Mouse (Mus musculus) intestine, postnatal 0 days (tissue): ENCODE data around the gene Pramel7. TPM values are rescaled to one million over a fixed set of nuclear protein-coding genes. Genes with fewer than 3 reads are reported as not detected.
"Not testable (repeated sequence)": the region's sequence is repeated elsewhere in the genome, so short reads cannot be mapped to it uniquely, and the experiment has no call there.

Source experiments
- ATAC-seq: fragments of 200-750 bp; cut with Nextera tagmentation; 2 replicates; pipeline ENCODE4 v1.8.0; 2017; ENCODE audit warnings: mild to moderate bottlenecking, moderate TSS enrichment, moderate library complexity
- H3K27ac ChIP-seq: fragments of 300-500 bp; sonication (generic); 2 replicates; pipeline ENCODE4 v1.5.1; 2014; ENCODE audit warnings: mild to moderate bottlenecking, low read depth, low read length, moderate library complexity
- H3K27me3 ChIP-seq: fragments of 300-500 bp; sonication (generic); replicated peaks from 2 replicates; pipeline ENCODE4 v1.6.1; 2014; ENCODE audit warnings: low read length, mixed read lengths; ENCODE audit not compliant: control insufficient read depth, insufficient read depth
- H3K36me3 ChIP-seq: fragments of 300-500 bp; sonication (generic); 2 replicates; pipeline ENCODE4 v1.6.1; 2014; ENCODE audit warnings: mild to moderate bottlenecking, moderate library complexity; ENCODE audit not compliant: control insufficient read depth, insufficient read depth
- H3K4me1 ChIP-seq: fragments of 300-500 bp; sonication (generic); replicated peaks from 2 replicates; pipeline ENCODE4 v1.6.1; 2014; ENCODE audit warnings: antibody characterized with exemption, low read length, mixed read lengths; ENCODE audit not compliant: control insufficient read depth, insufficient read depth
- H3K4me2 ChIP-seq: fragments of 300-500 bp; sonication (generic); replicated peaks from 2 replicates; pipeline ENCODE4 v1.6.1; 2014; ENCODE audit warnings: low read depth, mild to moderate bottlenecking, moderate library complexity
- H3K4me3 ChIP-seq: fragments of 300-500 bp; sonication (generic); 2 replicates; pipeline ENCODE4 v1.5.1; 2014; ENCODE audit warnings: low read depth, low read length
- H3K9ac ChIP-seq: fragments of 300-500 bp; sonication (generic); 2 replicates; pipeline ENCODE4 v1.6.1; 2014; ENCODE audit warnings: mild to moderate bottlenecking, low read depth, low read length
- H3K9me3 ChIP-seq: fragments of 300-500 bp; sonication (generic); 2 replicates; pipeline ENCODE4 v1.6.1; 2016; ENCODE audit warnings: mixed run types; ENCODE audit not compliant: control insufficient read depth
- CTCF ChIP-seq: sonication (generic); IDR thresholded peaks from 2 replicates; pipeline ENCODE4 v1.5.1; 2016; ENCODE audit warnings: low read depth, mild to moderate bottlenecking, control low read depth, antibody characterized with exemption, moderate library complexity
- WGBS: fragments of 180-500 bp; shearing (Covaris S2); extraction: QIAGEN DNeasy Blood & Tissue Kit; methylation state at CpG from one replicate; pipeline ENCODE4 v1.1.7; 2014; 5-methylcytosine and 5-hydroxymethylcytosine counted together
- polyA plus RNA-seq: library from polyadenylated mRNA; unstranded; fragments of >200 nt; fragmentation: Nextera tagmentation; extraction: Ambion mirVana; gene quantifications from 2 replicates; pipeline ENCODE4 v1.2.1, GENCODE M21; 2015

Gene Pramel7
- not detected in 2 replicates for polyA plus RNA-seq

DNA sequence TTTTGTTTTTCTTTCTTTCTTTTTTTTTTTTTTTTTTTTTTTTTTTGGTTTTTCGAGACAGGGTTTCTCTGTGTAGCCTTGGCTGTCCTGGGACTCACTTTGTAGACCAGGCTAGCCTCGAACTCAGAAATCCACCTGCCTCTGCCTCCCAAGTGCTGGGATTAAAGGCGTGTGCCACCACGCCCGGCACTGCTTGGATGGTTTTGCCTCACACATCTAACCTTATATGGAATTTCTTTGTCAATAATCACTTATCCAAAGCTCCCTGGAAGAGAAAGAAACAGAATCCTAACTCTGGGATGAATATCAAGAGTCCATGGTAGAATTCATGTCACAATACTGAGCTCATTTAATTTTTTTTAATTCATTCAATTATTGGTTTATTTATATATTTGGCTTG, at the start of gene Pramel7:
Pramel7 (minus strand) TSS at position 101 of the 400 bp plus-strand sequence.
- not testable (repeated sequence) for H3K9me3 ChIP-seq, H3K9ac ChIP-seq, H3K27me3 ChIP-seq, H3K4me1 ChIP-seq, H3K4me3 ChIP-seq, H3K36me3 ChIP-seq, H3K4me2 ChIP-seq, H3K27ac ChIP-seq, ATAC-seq
- WGBS, result 83% methylated on average over 4 of the region's 5 CpGs

DNA sequence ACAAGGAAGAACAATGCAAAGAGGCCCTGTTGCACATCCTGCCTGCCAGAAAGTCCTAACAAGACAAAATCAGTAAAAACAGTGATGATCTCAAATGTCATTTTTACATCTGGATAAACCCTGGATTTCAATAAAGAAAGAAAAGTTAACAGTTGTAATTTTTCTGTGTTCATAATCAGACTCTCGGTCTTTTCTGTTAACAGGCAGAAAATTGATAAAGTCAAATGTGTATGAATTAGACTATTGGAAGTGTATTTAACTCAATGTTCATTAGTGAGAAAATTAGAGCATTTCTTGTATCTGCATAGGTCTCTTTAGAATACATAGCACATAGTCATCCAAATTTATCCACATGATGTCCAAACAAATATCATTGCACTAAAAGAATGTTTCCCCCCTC, 48.5 kb upstream of the Pramel7 start, which contains the start of gene Olfr1128:
Olfr1128 (minus strand) TSS at position 101 of the 400 bp plus-strand sequence.
- no peak within 1 kb of the TSS for H3K4me2 ChIP-seq
- H3K27ac ChIP-seq, result no peak within 1 kb of the TSS
- no peaks in the 10 kb centered on the region for H3K36me3 ChIP-seq
- H3K4me1 ChIP-seq, result no peaks in the 10 kb centered on the region
- no peak within 1 kb of the TSS for H3K4me3 ChIP-seq
- no peak for ATAC-seq
- no peaks in the 10 kb centered on the region for H3K27me3 ChIP-seq
- no peak within 1 kb of the TSS for H3K9ac ChIP-seq
- TF ChIP-seq CTCF, result no peak
- WGBS, result 87% methylated on average over 1 of the region's 1 CpGs
- H3K9me3 ChIP-seq, result no peaks in the 10 kb centered on the region

DNA sequence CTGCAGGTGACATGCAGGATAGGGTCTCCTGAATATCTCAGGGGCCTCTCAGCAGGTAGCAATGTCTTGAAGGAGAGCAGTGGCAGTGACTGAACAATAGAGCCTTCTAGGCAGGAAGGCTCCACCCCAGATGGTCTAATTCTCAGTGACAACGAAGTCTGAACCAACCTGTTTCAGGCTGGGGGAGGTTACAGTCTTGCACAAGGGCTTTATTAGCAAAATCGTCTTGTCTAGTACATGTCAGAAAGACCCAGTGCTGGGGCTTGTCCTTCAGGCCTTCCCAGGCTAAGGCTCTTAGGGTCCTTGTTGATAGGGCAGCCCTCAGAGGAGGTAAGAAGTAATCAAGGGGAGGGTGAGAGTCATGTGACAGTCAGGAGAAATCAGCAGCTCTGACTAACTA, 37.9 kb upstream of the Pramel7 start:
- H3K4me2 ChIP-seq, result no peak overlapping the region
- TF ChIP-seq CTCF, result no peak

DNA sequence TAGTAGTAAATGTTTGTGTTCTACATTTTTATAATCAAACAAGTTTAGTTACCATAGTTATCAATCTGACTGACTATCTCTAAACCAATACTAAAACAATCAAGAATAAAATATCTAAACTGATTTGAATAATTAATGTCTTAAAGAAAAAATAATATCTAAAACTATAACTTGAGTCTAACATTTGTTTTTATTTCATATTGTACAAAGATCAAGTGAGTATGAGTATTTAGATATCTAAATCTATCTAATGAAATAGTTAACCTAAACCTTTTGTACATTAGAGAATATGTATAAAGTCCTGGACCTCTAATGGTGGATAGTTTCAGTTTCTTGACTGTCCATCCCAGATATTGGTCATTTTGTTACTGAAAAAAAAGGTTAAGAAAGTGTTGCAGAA, 34.6 kb upstream of the Pramel7 start, which contains the start of gene Olfr153:
Olfr153 (plus strand) TSS at position 301 of the 400 bp plus-strand sequence.
- H3K9ac ChIP-seq, result no peak within 1 kb of the TSS
- no peak for ATAC-seq
- H3K4me1 ChIP-seq, result no peaks in the 10 kb centered on the region
- H3K27ac ChIP-seq, result no peak within 1 kb of the TSS
- H3K9me3 ChIP-seq, result no peaks in the 10 kb centered on the region
- H3K27me3 ChIP-seq, result no peaks in the 10 kb centered on the region
- H3K4me3 ChIP-seq, result no peak within 1 kb of the TSS
- no peaks in the 10 kb centered on the region for H3K36me3 ChIP-seq
- no peak within 1 kb of the TSS for H3K4me2 ChIP-seq
- no peak for TF ChIP-seq CTCF

More for the DNA sequence above, 37.9 kb upstream of the Pramel7 start:
- ATAC-seq, result no peak
- H3K27ac ChIP-seq, result no peak overlapping the region
- H3K4me1 ChIP-seq, result no peaks in the 10 kb centered on the region
- no peak overlapping the region for H3K9ac ChIP-seq
- H3K36me3 ChIP-seq, result no peaks in the 10 kb centered on the region
- no peak overlapping the region for H3K4me3 ChIP-seq
- 67% methylated on average over 2 of the region's 2 CpGs for WGBS
- no peaks in the 10 kb centered on the region for H3K9me3 ChIP-seq
- no peaks in the 10 kb centered on the region for H3K27me3 ChIP-seq

DNA sequence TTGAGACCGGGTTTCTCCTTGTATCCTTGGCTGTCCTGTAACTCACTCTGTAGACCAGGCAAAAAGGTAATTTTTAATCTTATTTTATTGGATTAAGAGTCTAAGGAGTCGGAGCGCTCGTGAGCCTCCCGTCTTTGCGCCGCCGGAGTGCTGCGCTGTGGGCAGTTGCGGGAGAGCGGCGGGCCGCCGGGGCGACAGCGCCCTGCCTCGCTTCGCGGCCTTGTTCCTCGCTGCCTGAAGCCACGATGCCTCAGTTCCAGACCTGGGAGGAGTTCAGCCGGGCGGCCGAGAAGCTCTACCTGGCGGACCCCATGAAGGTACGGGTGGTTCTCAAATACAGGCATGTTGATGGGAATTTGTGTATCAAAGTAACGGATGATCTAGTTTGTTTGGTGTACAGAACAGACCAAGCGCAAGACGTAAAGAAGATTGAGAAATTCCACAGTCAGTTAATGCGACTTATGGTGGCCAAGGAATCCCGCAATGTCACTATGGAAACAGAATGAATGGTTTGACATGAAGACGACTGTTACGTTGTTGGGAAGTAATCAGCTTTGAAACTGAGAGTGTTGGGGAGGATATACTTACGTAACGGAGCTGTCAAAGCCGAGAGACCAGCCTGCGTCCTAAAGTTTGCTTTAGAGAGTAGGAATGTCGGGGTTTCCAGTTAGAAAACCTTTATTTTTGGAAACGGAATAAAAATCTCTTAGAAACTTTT, 29.2 kb upstream of the Pramel7 start:
- 33% methylated on average over 38 of the region's 39 CpGs for WGBS
- ATAC-seq, H3K4me3 ChIP-seq: not testable (repeated sequence)

DNA sequence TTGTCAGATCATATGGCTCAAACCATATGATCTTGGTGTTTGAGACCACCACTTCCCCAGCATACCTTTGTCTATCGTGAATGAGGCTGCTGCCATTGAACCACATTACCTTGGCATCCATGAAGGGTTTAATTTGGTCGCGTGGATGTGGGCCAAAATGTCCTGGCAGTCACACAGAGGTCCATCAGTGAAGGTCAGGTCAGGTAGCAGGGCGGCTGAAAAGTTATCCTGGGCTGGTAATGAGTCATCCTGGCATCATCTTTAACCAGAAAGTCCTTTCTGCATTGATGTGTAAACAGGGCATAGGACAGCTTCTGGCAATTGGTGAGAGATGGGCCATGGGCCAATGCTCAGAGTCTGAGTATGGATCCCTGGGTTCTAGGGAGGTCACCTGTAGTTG, 23.8 kb upstream of the Pramel7 start:
- Histone ChIP-seq H3K36me3 (no peaks in the 10 kb centered on the region), H3K4me1 (no peaks in the 10 kb centered on the region), H3K4me3 (no peak overlapping the region), H3K27ac (no peak overlapping the region), H3K9me3 (no peaks in the 10 kb centered on the region), H3K4me2 (no peak overlapping the region), H3K9ac (no peak overlapping the region), H3K27me3 (no peaks in the 10 kb centered on the region)
- no peak for ATAC-seq
- no peak for TF ChIP-seq CTCF
- 83% methylated on average over 4 of the region's 4 CpGs for WGBS

More for the DNA sequence above, 29.2 kb upstream of the Pramel7 start:
- H3K9ac ChIP-seq, H3K9me3 ChIP-seq, H3K27ac ChIP-seq, H3K4me1 ChIP-seq, H3K36me3 ChIP-seq, H3K27me3 ChIP-seq: not testable (repeated sequence)
- 0 out of 2 replicates have a peak overlapping the region, but pooled peaks have one; percentile 35 for H3K4me2 ChIP-seq
